Comparison of ENCODE assay signal across 17 mouse cellular contexts in the genomic region with DNA sequence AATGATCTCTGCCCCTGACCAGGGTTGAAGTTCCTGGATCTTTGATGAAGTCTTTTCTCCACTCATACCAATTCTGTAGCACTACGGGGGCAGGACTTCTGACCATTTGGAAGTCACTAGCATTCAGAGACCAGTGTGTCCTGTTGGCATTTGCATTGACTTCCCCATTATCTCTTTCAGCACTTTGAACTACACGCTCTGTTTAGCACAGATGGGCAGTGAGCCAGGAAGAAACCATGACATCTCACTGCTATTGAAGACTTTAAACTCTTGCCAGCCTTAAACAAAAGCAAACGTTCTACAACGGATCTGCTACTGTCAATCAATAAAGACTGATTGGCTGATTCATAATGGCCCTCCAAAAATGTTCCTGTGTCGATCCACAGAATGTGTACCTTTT.
DNase-seq lines count a peak whose midpoint lies in the region; ATAC-seq lines count a peak whose summit lies in the region.
"Had no signal": no experiment of that assay in that cellular context is flagged by ENCODE, and none has a peak within 500 bp of the region (broad histone marks: within the 10 kb centered on the region; RNA-seq: fewer than 3 reads in every experiment).

No protein-coding gene starts in this region.

- no peaks in the 10 kb centered on the region for H3K27me3 ChIP-seq in intestine, embryonic 16.5 days (replicated peaks; ENCODE audit: control insufficient read depth, insufficient read depth, low read length)
- H3K27me3 ChIP-seq: forebrain, embryonic 13.5 days; liver, embryonic 15.5 days; midbrain, embryonic 13.5 days had no signal

- H3K4me1 ChIP-seq in intestine, embryonic 16.5 days (ENCODE audit: control insufficient read depth, insufficient read depth, low read length), result no peaks in the 10 kb centered on the region
- H3K4me1 ChIP-seq: liver, embryonic 15.5 days; midbrain, embryonic 13.5 days had no signal

- no peak overlapping the region for H3K27ac ChIP-seq in intestine, embryonic 16.5 days (ENCODE audit: low read length)
- H3K27ac ChIP-seq: forebrain, embryonic 13.5 days; liver, embryonic 15.5 days; midbrain, embryonic 13.5 days had no signal

- peak; percentile 29 to 38 for DNase-seq in cerebellum, postnatal 10 days
- peak; percentile 3 for DNase-seq in lung, postnatal 10 days
- no peak for DNase-seq in lung, adult 18-20 months
- peak; percentile 40 for DNase-seq in Muller cell, postnatal 12 days (ENCODE audit: inconsistent ontology term)
- peak; percentile 60 for DNase-seq in kidney, postnatal 14 days
- DNase-seq in urinary bladder, postnatal 10 days (ENCODE audit: low spot score), result no peak
- DNase-seq: cerebellum, adult 2 months; gastrocnemius, postnatal 36 days; layer of hippocampus, adult 9-11 months; right cerebral cortex, postnatal 25 days had no signal

- H3K9me3 ChIP-seq in intestine, embryonic 16.5 days (ENCODE audit: control insufficient read depth, low read length), result no peaks in the 10 kb centered on the region
- H3K9me3 ChIP-seq: forebrain, embryonic 13.5 days; liver, embryonic 15.5 days; midbrain, embryonic 13.5 days had no signal

- no peak overlapping the region for H3K4me3 ChIP-seq in intestine, embryonic 16.5 days (ENCODE audit: low read length)
- H3K4me3 ChIP-seq: forebrain, embryonic 13.5 days; liver, embryonic 15.5 days; midbrain, embryonic 13.5 days had no signal

- 55% methylated on average over 5 of the region's 5 CpGs for WGBS in intestine, embryonic 16.5 days

- no peaks in the 10 kb centered on the region for H3K36me3 ChIP-seq in intestine, embryonic 16.5 days (ENCODE audit: control insufficient read depth, insufficient read depth, low read length)
- H3K36me3 ChIP-seq: G1E; liver, embryonic 15.5 days; midbrain, embryonic 13.5 days had no signal

- ATAC-seq in cerebellum, adult (ENCODE audit: insufficient number of reproducible peaks, low FRiP score, low TSS enrichment), result no peak
- no peak for ATAC-seq in intestine, embryonic 16.5 days
- ATAC-seq: activated CD4-positive, CD25-positive, alpha-beta regulatory T cell, adult 4 months; forebrain, embryonic 13.5 days; midbrain, embryonic 13.5 days had no signal

- no peak overlapping the region for H3K9ac ChIP-seq in intestine, embryonic 16.5 days (ENCODE audit: low read depth, low read length)
- H3K9ac ChIP-seq: forebrain, embryonic 13.5 days; liver, embryonic 15.5 days; midbrain, embryonic 13.5 days had no signal

- H3K4me2 ChIP-seq in intestine, embryonic 16.5 days (ENCODE audit: low read depth, low read length), result no peak overlapping the region
- H3K4me2 ChIP-seq: forebrain, embryonic 13.5 days; liver, embryonic 15.5 days; midbrain, embryonic 13.5 days had no signal

Comparison
In these comparisons a context has a peak if more than half of its experiments do, and no peak if none do; other contexts are left out.
1. DNase-seq: peak in cerebellum, postnatal 10 days (2 of 2), lung, postnatal 10 days (single experiment), Muller cell, postnatal 12 days (single experiment) and kidney, postnatal 14 days (single experiment); none in lung, adult 18-20 months (0 of 2) and urinary bladder, postnatal 10 days (single experiment).